ENCODE assay signal across 27 mouse cellular contexts in the genomic region with DNA sequence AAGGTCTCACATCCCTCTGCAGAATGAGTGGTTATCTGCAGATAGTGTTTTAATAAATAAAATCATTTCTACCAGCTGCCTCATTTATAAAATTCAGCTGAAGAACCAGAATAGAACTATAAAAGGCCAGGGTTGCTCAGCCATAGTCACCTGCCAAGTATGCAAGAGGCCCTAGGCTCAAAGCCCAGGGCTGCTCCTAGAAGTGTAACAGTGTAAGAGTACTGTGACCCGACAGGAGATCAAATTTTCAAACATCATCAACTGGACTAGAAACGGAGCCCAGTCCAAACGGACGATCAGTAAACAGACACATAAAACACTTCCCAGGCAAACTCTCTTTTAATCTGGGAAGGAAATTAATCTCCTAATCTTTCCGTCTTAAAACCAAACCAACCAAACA. TPM values are rescaled to one million over a fixed set of nuclear protein-coding genes. Genes with fewer than 3 reads are reported as not detected.
DNase-seq lines count a peak whose midpoint lies in the region; ATAC-seq and TF ChIP-seq lines count a peak whose summit lies in the region.
"Had no signal": no experiment of that assay in that cellular context is flagged by ENCODE, and none has a peak within 500 bp of the region (broad histone marks: within the 10 kb centered on the region; RNA-seq: fewer than 3 reads in every experiment).

No protein-coding gene starts in this region.

- peak; percentile 31 to 49 for DNase-seq in cerebellum, adult 2 months
- DNase-seq in heart, embryonic 10.5 days (ENCODE audit: low spot score), result peak; percentile 46
- no peak for DNase-seq in heart, postnatal 25 days (ENCODE audit: low spot score)
- DNase-seq in gastrocnemius, adult 2 months, result peak; percentile 81
- DNase-seq in gastrocnemius, postnatal 14 days, result peak; percentile 42
- DNase-seq in neural tube, embryonic 10.5 days (ENCODE audit: extremely low spot score, low spot score), result no peak
- DNase-seq: adrenal gland, adult 8-10 months; cerebellum, adult 8-10 months; embryo, embryonic 11 days; kidney, adult 18-20 months; kidney, postnatal 36 days; layer of hippocampus, postnatal 36 days; right cerebral cortex, postnatal 25 days; spleen, adult 18-20 months; thymus, adult 18-20 months; thymus, postnatal 25 days had no signal

- H3K4me1 ChIP-seq in cerebellum, adult 2 months (ENCODE audit: control insufficient read depth, insufficient read depth, low read length), result peaks cover 13% of the 10 kb centered on the region; the same call in 1 of the 2 replicates
- peaks cover 5% of the 10 kb centered on the region; the same call in 1 of the 2 replicates for H3K4me1 ChIP-seq in heart, embryonic 10.5 days
- H3K4me1 ChIP-seq: embryonic facial prominence, embryonic 12.5 days; limb, embryonic 10.5 days; limb, embryonic 15.5 days; lung, embryonic 15.5 days; midbrain, embryonic 10.5 days; midbrain, embryonic 15.5 days had no signal

- H3K4me3 ChIP-seq in cerebellum, adult 2 months (replicated peaks; ENCODE audit: insufficient read depth, low read depth, low read length), result no peak overlapping the region
- no peak overlapping the region for H3K4me3 ChIP-seq in heart, embryonic 10.5 days
- peak overlapping the region; percentile 75 for H3K4me3 ChIP-seq in gastrocnemius, adult 2 months
- H3K4me3 ChIP-seq: embryonic facial prominence, embryonic 12.5 days; heart, embryonic 13.5 days; limb, embryonic 10.5 days; limb, embryonic 15.5 days; lung, embryonic 15.5 days; midbrain, embryonic 10.5 days; midbrain, embryonic 15.5 days had no signal

- peak overlapping the region; percentile 91; the same call in 1 of the 2 replicates for H3K27ac ChIP-seq in cerebellum, adult 2 months (ENCODE audit: insufficient read depth, low read length)
- no peak overlapping the region for H3K27ac ChIP-seq in heart, embryonic 10.5 days
- H3K27ac ChIP-seq in gastrocnemius, adult 2 months, result peak overlapping the region; percentile 97
- H3K27ac ChIP-seq: embryonic facial prominence, embryonic 12.5 days; heart, embryonic 13.5 days; limb, embryonic 10.5 days; limb, embryonic 15.5 days; lung, embryonic 15.5 days; midbrain, embryonic 10.5 days; midbrain, embryonic 15.5 days had no signal

- no peak for TF ChIP-seq POLR2A in cerebellum, adult 2 months (IDR thresholded peaks at IDR 0.05; ENCODE audit: borderline replicate concordance, insufficient read depth, low read length)

- H3K9me3 ChIP-seq in heart, embryonic 10.5 days, result no peaks in the 10 kb centered on the region
- H3K9me3 ChIP-seq: embryonic facial prominence, embryonic 12.5 days; heart, embryonic 13.5 days; limb, embryonic 10.5 days; limb, embryonic 15.5 days; lung, embryonic 15.5 days; midbrain, embryonic 10.5 days; midbrain, embryonic 15.5 days had no signal

- no peak for ATAC-seq in cerebellum, adult (ENCODE audit: insufficient number of reproducible peaks, low FRiP score, low TSS enrichment)
- ATAC-seq: CD4-positive, CD25-positive, alpha-beta regulatory T cell, adult 4 months; forebrain, embryonic 14.5 days; hindbrain, embryonic 16.5 days; midbrain, embryonic 15.5 days had no signal

- H3K27me3 ChIP-seq in cerebellum, adult 2 months (ENCODE audit: control insufficient read depth, insufficient read depth, low read length), result no peaks in the 10 kb centered on the region
- no peaks in the 10 kb centered on the region for H3K27me3 ChIP-seq in heart, embryonic 10.5 days (ENCODE audit: insufficient read depth, poor library complexity, severe bottlenecking)
- H3K27me3 ChIP-seq: embryonic facial prominence, embryonic 12.5 days; heart, embryonic 13.5 days; limb, embryonic 15.5 days; lung, embryonic 15.5 days; midbrain, embryonic 15.5 days had no signal

- TF ChIP-seq CTCF in cerebellum, adult 2 months (IDR thresholded peaks at IDR 0.05; ENCODE audit: borderline replicate concordance, insufficient read depth, low read depth, low read length), result no peak
- TF ChIP-seq CTCF in gastrocnemius, adult 2 months (IDR thresholded peaks at IDR 0.05), result no peak

- peaks cover 22% of the 10 kb centered on the region for H3K36me3 ChIP-seq in heart, embryonic 10.5 days

- WGBS in cerebellum, adult 2 months, result 32% methylated on average over 5 of the region's 5 CpGs
- WGBS in heart, embryonic 10.5 days, result 83% methylated on average over 5 of the region's 5 CpGs

- intact Hi-C loops in heart, postnatal 25 days (cut with DNase I), result no loop called here
- intact Hi-C loops in gastrocnemius, adult 2 months (cut with DNase I), result loop anchor here (2.0 kb wide), 1 partner anchor 15 kb away; no protein-coding TSS in a partner anchor
- intact Hi-C loops in gastrocnemius, postnatal 14 days (cut with DNase I; ENCODE audit: low total_unique reads), result no loop called here

RNA-seq across cellular contexts. Expression of gene Tfam, which starts 13.8 kb away (rescaled TPM):
- 23.0 and 27.2 TPM in 2 replicates for polyA plus RNA-seq in cerebellum, adult 2 months (2012; rRNA removed)
- polyA plus RNA-seq in heart, embryonic 10.5 days (2016; fragmentation: Nextera tagmentation; extraction: Ambion mirVana), result 57.8 and 78.1 TPM in 2 replicates
- total RNA-seq in heart, postnatal 25 days (2021), result 10 to 100 TPM; 62.7 TPM
- 10 to 100 TPM; 44.5 to 55.6 TPM for total RNA-seq in gastrocnemius, adult 2 months (2021)
- total RNA-seq in gastrocnemius, postnatal 14 days (2021), result 10 to 100 TPM; 48.1 to 51.2 TPM

RNA-seq across cellular contexts. Expression of gene Ube2d1, which starts 33.2 kb away (rescaled TPM):
- polyA plus RNA-seq in cerebellum, adult 2 months (2012; rRNA removed), result 123 and 127 TPM in 2 replicates
- 59.7 and 65.2 TPM in 2 replicates for polyA plus RNA-seq in heart, embryonic 10.5 days (2016; fragmentation: Nextera tagmentation; extraction: Ambion mirVana)
- total RNA-seq in heart, postnatal 25 days (2021), result 10 to 100 TPM; 46.5 to 53.1 TPM
- total RNA-seq in gastrocnemius, adult 2 months (2021), result 100 to 1,000 TPM; 162 to 211 TPM
- 100 to 1,000 TPM; 150 to 153 TPM for total RNA-seq in gastrocnemius, postnatal 14 days (2021)

Comparison
In these comparisons a context has a peak if more than half of its experiments do, and no peak if none do; other contexts are left out.
1. DNase-seq: peak in cerebellum, adult 2 months (2 of 2), heart, embryonic 10.5 days (single experiment), gastrocnemius, adult 2 months (single experiment) and gastrocnemius, postnatal 14 days (single experiment); none in heart, postnatal 25 days (single experiment) and neural tube, embryonic 10.5 days (single experiment).